Mouse (Mus musculus): ENCODE data around the gene Slc22a4.
A peak's percentile ranks its signal among the peaks of the same experiment; 100 is the strongest.

- TF ChIP-seq CTCF (IDR thresholded peaks at IDR 0.05; ENCODE audit: control insufficient read depth, insufficient read depth, insufficient read length), result peak; percentile 67
- no peak for TF ChIP-seq MYOG (IDR thresholded peaks at IDR 0.05; ENCODE audit: control insufficient read depth, extremely low read depth, insufficient read length)
- no peak for TF ChIP-seq USF1 (IDR thresholded peaks at IDR 0.05; ENCODE audit: low read depth)
These were observed 25.6 kb downstream of the Slc22a4 start for GRCm38 (mm10) chr11:54002147-54002760.

Data from C2C12 (cell line).